Mouse (Mus musculus): ENCODE data around the gene Pgs1. TPM values are rescaled to one million over a fixed set of nuclear protein-coding genes. Genes with fewer than 3 reads are reported as not detected.

Gene Pgs1
- polyA plus RNA-seq, 1 experiment, result 89.1 TPM

- WGBS, result 65% methylated on average over 14 of the region's 14 CpGs
- no peak overlapping the region for H3K4me3 ChIP-seq (ENCODE audit: control insufficient read depth, insufficient read depth, low read length)
These were observed 7.4 kb downstream of the Pgs1 start for GRCm38 (mm10) chr11:117993190-117994175.

GRCm38 (mm10) chr11:117994250-117995057 is 8.4 kb downstream of the Pgs1 start:
- Histone ChIP-seq H3K4me1 (replicated peaks; ENCODE audit: control insufficient read depth, insufficient read depth, low read length) (peaks cover 45% of the 10 kb centered on the region), H3K36me3 (ENCODE audit: control insufficient read depth, insufficient read depth, low read length) (no peaks in the 10 kb centered on the region)

More at GRCm38 (mm10) chr11:117993190-117994175, 7.4 kb downstream of the Pgs1 start:
- no peaks in the 10 kb centered on the region for H3K36me3 ChIP-seq (ENCODE audit: control insufficient read depth, insufficient read depth, low read length)
- no peaks in the 10 kb centered on the region for H3K27me3 ChIP-seq (ENCODE audit: control insufficient read depth, insufficient read depth, low read length)
- no peak for DNase-seq
- TF ChIP-seq POLR2A (IDR thresholded peaks at IDR 0.05; ENCODE audit: control insufficient read depth, extremely low read depth, insufficient read depth, low read length, poor library complexity), result no peak
- no peak for TF ChIP-seq CTCF (IDR thresholded peaks at IDR 0.05; ENCODE audit: borderline replicate concordance, control insufficient read depth, extremely low read depth, insufficient read depth, low read length, poor library complexity)
- peaks cover 48% of the 10 kb centered on the region for H3K4me1 ChIP-seq (replicated peaks; ENCODE audit: control insufficient read depth, insufficient read depth, low read length)
- peak overlapping the region; percentile 38; the same call in 1 of the 2 replicates for H3K27ac ChIP-seq (ENCODE audit: control insufficient read depth, insufficient read depth, low read length)

DNA sequence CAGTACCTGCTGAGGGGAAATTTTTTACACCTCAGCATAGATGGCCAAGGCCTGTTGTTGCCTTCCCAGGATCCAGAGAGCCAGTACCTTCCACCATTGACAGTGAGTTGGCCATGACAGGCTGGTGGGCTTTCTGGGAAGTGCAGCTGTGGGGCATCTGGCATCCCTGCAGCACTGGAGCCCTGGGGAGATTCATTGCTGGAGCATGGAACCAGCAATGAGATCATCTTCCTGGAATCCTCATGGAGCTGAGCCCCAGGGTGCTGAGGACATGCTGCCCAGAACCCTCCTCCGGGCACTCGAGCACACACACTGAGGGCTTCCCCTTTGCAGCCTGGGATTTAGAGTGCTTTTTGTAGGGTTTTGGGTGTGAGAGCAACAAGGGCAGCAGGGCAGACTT is 9.2 kb downstream of the Pgs1 start:
- WGBS, result 81% methylated on average over 2 of the region's 2 CpGs
- H3K36me3 ChIP-seq (ENCODE audit: control insufficient read depth, insufficient read depth, low read length), result peaks cover 5% of the 10 kb centered on the region; the same call in 1 of the 2 replicates
- H3K4me3 ChIP-seq (ENCODE audit: control insufficient read depth, insufficient read depth, low read length), result no peak overlapping the region
- no peak overlapping the region for H3K27ac ChIP-seq (ENCODE audit: control insufficient read depth, insufficient read depth, low read length)
- H3K27me3 ChIP-seq (ENCODE audit: control insufficient read depth, insufficient read depth, low read length), result no peaks in the 10 kb centered on the region
- TF ChIP-seq POLR2A (IDR thresholded peaks at IDR 0.05; ENCODE audit: control insufficient read depth, extremely low read depth, insufficient read depth, low read length, poor library complexity) (no peak), CTCF (IDR thresholded peaks at IDR 0.05; ENCODE audit: borderline replicate concordance, control insufficient read depth, extremely low read depth, insufficient read depth, low read length, poor library complexity) (no peak)
- DNase-seq, result no peak
- H3K4me1 ChIP-seq (replicated peaks; ENCODE audit: control insufficient read depth, insufficient read depth, low read length), result peaks cover 39% of the 10 kb centered on the region

More at GRCm38 (mm10) chr11:117994250-117995057, 8.4 kb downstream of the Pgs1 start:
- H3K4me3 ChIP-seq (ENCODE audit: control insufficient read depth, insufficient read depth, low read length), result no peak overlapping the region
- no peak for DNase-seq
- WGBS, result 43% methylated on average over 9 of the region's 9 CpGs
- H3K27me3 ChIP-seq (ENCODE audit: control insufficient read depth, insufficient read depth, low read length), result no peaks in the 10 kb centered on the region
- H3K27ac ChIP-seq (ENCODE audit: control insufficient read depth, insufficient read depth, low read length), result peak overlapping the region; percentile 38; the same call in 1 of the 2 replicates
- TF ChIP-seq CTCF (IDR thresholded peaks at IDR 0.05; ENCODE audit: borderline replicate concordance, control insufficient read depth, extremely low read depth, insufficient read depth, low read length, poor library complexity) (no peak), POLR2A (IDR thresholded peaks at IDR 0.05; ENCODE audit: control insufficient read depth, extremely low read depth, insufficient read depth, low read length, poor library complexity) (no peak)

GRCm38 (mm10) chr11:117995661-117996060 is 9.6 kb downstream of the Pgs1 start:
- peaks cover 6% of the 10 kb centered on the region; the same call in 1 of the 2 replicates for H3K36me3 ChIP-seq (ENCODE audit: control insufficient read depth, insufficient read depth, low read length)
- H3K4me1 ChIP-seq (replicated peaks; ENCODE audit: control insufficient read depth, insufficient read depth, low read length), result peaks cover 35% of the 10 kb centered on the region
- no peak for DNase-seq
- H3K27ac ChIP-seq (ENCODE audit: control insufficient read depth, insufficient read depth, low read length), result no peak overlapping the region
- WGBS, result 75% methylated on average over 3 of the region's 3 CpGs
- no peak overlapping the region for H3K4me3 ChIP-seq (ENCODE audit: control insufficient read depth, insufficient read depth, low read length)
- H3K27me3 ChIP-seq (ENCODE audit: control insufficient read depth, insufficient read depth, low read length), result no peaks in the 10 kb centered on the region
- TF ChIP-seq CTCF (IDR thresholded peaks at IDR 0.05; ENCODE audit: borderline replicate concordance, control insufficient read depth, extremely low read depth, insufficient read depth, low read length, poor library complexity) (no peak), POLR2A (IDR thresholded peaks at IDR 0.05; ENCODE audit: control insufficient read depth, extremely low read depth, insufficient read depth, low read length, poor library complexity) (no peak)

DNA sequence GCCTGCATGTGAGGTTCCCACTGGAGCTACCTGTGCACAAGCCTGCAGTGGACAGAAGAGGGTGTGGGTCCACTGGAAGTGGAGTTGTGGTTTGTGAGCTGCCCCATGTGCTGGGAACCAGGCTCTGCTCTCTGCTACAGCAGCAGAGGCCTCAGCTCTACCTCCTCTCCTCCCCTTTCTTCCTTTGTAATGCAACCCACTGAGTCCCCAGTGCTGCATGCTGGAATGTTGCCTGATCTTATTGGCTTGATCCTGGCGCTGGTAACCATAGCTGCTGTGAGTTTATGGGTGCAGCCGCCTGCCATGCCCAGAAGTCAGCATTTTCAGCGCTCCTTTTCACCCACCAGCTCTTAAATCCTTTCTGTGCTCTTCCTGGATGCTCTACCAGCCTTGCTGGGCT is 10.0 kb downstream of the Pgs1 start:
- 93% methylated on average over 3 of the region's 3 CpGs for WGBS
- Histone ChIP-seq H3K4me1 (replicated peaks; ENCODE audit: control insufficient read depth, insufficient read depth, low read length) (peaks cover 35% of the 10 kb centered on the region), H3K36me3 (ENCODE audit: control insufficient read depth, insufficient read depth, low read length) (peaks cover 10% of the 10 kb centered on the region)

DNA sequence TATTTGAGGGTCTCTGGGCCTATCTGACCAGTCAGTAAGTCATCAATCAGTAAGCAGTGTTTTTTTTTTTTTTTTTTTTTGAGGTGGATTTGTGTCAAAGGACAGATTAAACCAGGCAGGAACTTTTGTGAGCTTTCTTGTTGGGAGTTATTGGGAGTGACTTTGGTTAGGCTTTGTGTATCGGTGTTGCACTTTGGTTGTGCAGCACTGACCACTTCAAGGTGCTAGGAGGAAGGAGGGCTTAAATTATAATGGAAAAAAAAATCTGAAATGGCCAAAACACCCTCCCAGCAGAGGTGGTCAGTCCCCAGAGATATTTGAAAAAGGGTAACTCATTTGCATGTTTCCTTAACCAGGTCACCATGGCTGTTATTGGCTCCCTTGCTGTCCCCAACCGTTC is 11.0 kb downstream of the Pgs1 start:
- TF ChIP-seq CTCF (IDR thresholded peaks at IDR 0.05; ENCODE audit: borderline replicate concordance, control insufficient read depth, extremely low read depth, insufficient read depth, low read length, poor library complexity) (no peak), POLR2A (IDR thresholded peaks at IDR 0.05; ENCODE audit: control insufficient read depth, extremely low read depth, insufficient read depth, low read length, poor library complexity) (no peak)
- Histone ChIP-seq H3K36me3 (ENCODE audit: control insufficient read depth, insufficient read depth, low read length) (peaks cover 20% of the 10 kb centered on the region), H3K27ac (ENCODE audit: control insufficient read depth, insufficient read depth, low read length) (no peak overlapping the region), H3K4me3 (ENCODE audit: control insufficient read depth, insufficient read depth, low read length) (no peak overlapping the region), H3K27me3 (ENCODE audit: control insufficient read depth, insufficient read depth, low read length) (no peaks in the 10 kb centered on the region), H3K4me1 (replicated peaks; ENCODE audit: control insufficient read depth, insufficient read depth, low read length) (peaks cover 30% of the 10 kb centered on the region)
- 93% methylated on average over 2 of the region's 2 CpGs for WGBS
- no peak for DNase-seq

More for the DNA sequence above, 10.0 kb downstream of the Pgs1 start:
- TF ChIP-seq CTCF (IDR thresholded peaks at IDR 0.05; ENCODE audit: borderline replicate concordance, control insufficient read depth, extremely low read depth, insufficient read depth, low read length, poor library complexity) (no peak), POLR2A (IDR thresholded peaks at IDR 0.05; ENCODE audit: control insufficient read depth, extremely low read depth, insufficient read depth, low read length, poor library complexity) (no peak)
- Histone ChIP-seq H3K27me3 (ENCODE audit: control insufficient read depth, insufficient read depth, low read length) (no peaks in the 10 kb centered on the region), H3K27ac (ENCODE audit: control insufficient read depth, insufficient read depth, low read length) (no peak overlapping the region), H3K4me3 (ENCODE audit: control insufficient read depth, insufficient read depth, low read length) (no peak overlapping the region)
- no peak for DNase-seq

Data from thymus, adult 2 months (tissue).